Mouse (Mus musculus) monocyte, adult 2 months (primary cell): ENCODE measurements around the gene Mcu.

Source experiments
- DNase-seq, 2 experiments: peaks; one replicate each; pipeline ENCODE4 v3.0.0; 2022; ENCODE audit warnings: low spot score in 2 of 2, low read depth in 1 of 2

Mcu gene

GRCm38 (mm10) chr10:59439508-59439931 lies 177.0 kb downstream of the Mcu start:
- DNase-seq: no peak

GRCm38 (mm10) chr10:59438651-59439050 lies 177.8 kb downstream of the Mcu start:
- DNase-seq: no peak

GRCm38 (mm10) chr10:59435746-59436145 lies 180.7 kb downstream of the Mcu start:
- DNase-seq: no peak

- DNase-seq: no peak
Measured at GRCm38 (mm10) chr10:59430701-59431218, 185.7 kb downstream of the Mcu start.

GRCm38 (mm10) chr10:59429448-59430135 lies 186.9 kb downstream of the Mcu start:
- DNase-seq: no peak

GRCm38 (mm10) chr10:59426371-59426770 lies 190.1 kb downstream of the Mcu start:
- DNase-seq: no peak

- DNase-seq: no peak
Measured at GRCm38 (mm10) chr10:59425369-59425768, 191.1 kb downstream of the Mcu start.

GRCm38 (mm10) chr10:59424453-59424852 lies 192.0 kb downstream of the Mcu start:
- no peak for DNase-seq

GRCm38 (mm10) chr10:59419516-59419915 lies 197.0 kb downstream of the Mcu start:
- no peak for DNase-seq

GRCm38 (mm10) chr10:59416623-59417022 lies 199.9 kb downstream of the Mcu start:
- no peak for DNase-seq

- DNase-seq: no peak
Measured at GRCm38 (mm10) chr10:59413711-59414110, 202.8 kb downstream of the Mcu start.

GRCm38 (mm10) chr10:59410264-59410663 lies 206.2 kb downstream of the Mcu start:
- no peak for DNase-seq

- DNase-seq: no peak
Measured at GRCm38 (mm10) chr10:59408499-59408898, 208.0 kb downstream of the Mcu start.

GRCm38 (mm10) chr10:59403793-59404149 lies 212.7 kb downstream of the Mcu start:
- no peak for DNase-seq

- no peak for DNase-seq
Measured at GRCm38 (mm10) chr10:59402899-59403792, 213.3 kb downstream of the Mcu start, which contains the start of gene Pla2g12b. Pla2g12b (plus strand) TSS chr10:59403660.
